Mouse (Mus musculus) intestine, embryonic 15.5 days (tissue): ENCODE measurements around the gene Tdpoz4. TPM values are rescaled to one million over a fixed set of nuclear protein-coding genes. Genes with fewer than 3 reads are reported as not detected.
"Not testable (repeated sequence)": the region's sequence is repeated elsewhere in the genome, so short reads cannot be mapped to it uniquely, and the experiment has no call there.

Source experiments
- ATAC-seq: fragments of 200-750 bp; cut with Nextera tagmentation; 2 replicates; pipeline ENCODE4 v1.8.0; 2017; ENCODE audit warnings: moderate TSS enrichment, moderate library complexity
- H3K27ac ChIP-seq: fragments of 300-500 bp; sonication (generic); 2 replicates; pipeline ENCODE4 v1.5.1; 2015; ENCODE audit warnings: mild to moderate bottlenecking, inconsistent platforms
- H3K27me3 ChIP-seq: fragments of 300-500 bp; sonication (generic); replicated peaks from 2 replicates; pipeline ENCODE4 v1.6.1; 2015; ENCODE audit warnings: inconsistent platforms
- H3K36me3 ChIP-seq: fragments of 300-500 bp; sonication (generic); 2 replicates; pipeline ENCODE4 v1.6.1; 2015; ENCODE audit warnings: inconsistent platforms
- H3K4me1 ChIP-seq: fragments of 300-500 bp; sonication (generic); replicated peaks from 2 replicates; pipeline ENCODE4 v1.6.1; 2015; ENCODE audit warnings: inconsistent platforms
- H3K4me2 ChIP-seq: fragments of 300-500 bp; sonication (generic); replicated peaks from 2 replicates; pipeline ENCODE4 v1.6.1; 2015; ENCODE audit warnings: mild to moderate bottlenecking, inconsistent platforms
- H3K4me3 ChIP-seq: fragments of 300-500 bp; sonication (generic); replicated peaks from 2 replicates; pipeline ENCODE4 v1.5.1; 2015; ENCODE audit warnings: inconsistent platforms
- H3K9ac ChIP-seq: fragments of 300-500 bp; sonication (generic); 2 replicates; pipeline ENCODE4 v1.6.1; 2015; ENCODE audit warnings: inconsistent platforms
- H3K9me3 ChIP-seq: fragments of 300-500 bp; sonication (generic); 2 replicates; pipeline ENCODE4 v1.6.1; 2016; ENCODE audit warnings: inconsistent platforms
- whole genome bisulfite sequencing: fragments of 180-500 bp; shearing (Covaris S2); methylation state at CpG from one replicate; pipeline ENCODE4 v1.1.7; 2015; 5-methylcytosine and 5-hydroxymethylcytosine counted together
- polyA plus RNA-seq: library from polyadenylated mRNA; unstranded; fragments of >200 nt; fragmentation: Nextera tagmentation; extraction: Ambion mirVana; gene quantifications from 2 replicates; pipeline ENCODE4 v1.2.1, GENCODE M21; 2015

Gene Tdpoz4
- polyA plus RNA-seq, result not detected in 2 replicates

DNA sequence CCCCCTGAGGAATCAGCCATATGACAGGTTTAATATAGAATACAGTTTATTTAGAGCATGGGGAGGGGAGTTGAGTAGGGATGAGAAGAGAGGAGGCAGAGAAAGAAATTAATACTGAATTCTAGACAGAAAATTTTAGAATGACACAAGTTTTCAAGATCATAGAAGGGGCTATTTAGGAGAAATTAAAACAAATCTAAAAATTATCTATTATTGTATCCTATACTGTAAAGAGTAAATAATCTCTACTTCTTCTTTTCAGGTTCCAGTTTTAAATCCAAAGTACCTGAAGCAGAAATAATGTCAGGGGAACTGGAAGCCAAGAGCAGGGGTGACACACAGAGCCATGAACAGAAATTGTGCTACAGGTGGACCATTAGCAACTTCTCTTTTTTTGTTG is at the start of gene Tdpoz4:
Gene Tdpoz4, plus strand, starts transcription at position 301 of the 400 bp plus-strand sequence.
- ATAC-seq, H3K4me1 ChIP-seq, H3K9ac ChIP-seq, H3K4me3 ChIP-seq, H3K27ac ChIP-seq, H3K27me3 ChIP-seq, H3K4me2 ChIP-seq, H3K36me3 ChIP-seq, H3K9me3 ChIP-seq: not testable (repeated sequence)

GRCm38 (mm10) chr3:93754022-93754421 is 42.2 kb upstream of the Tdpoz4 start:
- not testable (repeated sequence) for ATAC-seq, H3K9me3 ChIP-seq, H3K4me3 ChIP-seq, H3K27ac ChIP-seq, H3K4me1 ChIP-seq, H3K4me2 ChIP-seq, H3K27me3 ChIP-seq, H3K9ac ChIP-seq, H3K36me3 ChIP-seq
- WGBS, result 90% methylated on average over 18 of the region's 18 CpGs

GRCm38 (mm10) chr3:93772700-93773099 is 23.5 kb upstream of the Tdpoz4 start, which contains the start of gene Gm5773:
TSS of gene Gm5773 (plus strand) at chr3:93773000.
- not testable (repeated sequence) for ATAC-seq, H3K9ac ChIP-seq, H3K4me2 ChIP-seq, H3K27me3 ChIP-seq, H3K27ac ChIP-seq, H3K36me3 ChIP-seq, H3K4me1 ChIP-seq, H3K4me3 ChIP-seq, H3K9me3 ChIP-seq
- WGBS, result 74% methylated on average over 1 of the region's 1 CpGs

DNA sequence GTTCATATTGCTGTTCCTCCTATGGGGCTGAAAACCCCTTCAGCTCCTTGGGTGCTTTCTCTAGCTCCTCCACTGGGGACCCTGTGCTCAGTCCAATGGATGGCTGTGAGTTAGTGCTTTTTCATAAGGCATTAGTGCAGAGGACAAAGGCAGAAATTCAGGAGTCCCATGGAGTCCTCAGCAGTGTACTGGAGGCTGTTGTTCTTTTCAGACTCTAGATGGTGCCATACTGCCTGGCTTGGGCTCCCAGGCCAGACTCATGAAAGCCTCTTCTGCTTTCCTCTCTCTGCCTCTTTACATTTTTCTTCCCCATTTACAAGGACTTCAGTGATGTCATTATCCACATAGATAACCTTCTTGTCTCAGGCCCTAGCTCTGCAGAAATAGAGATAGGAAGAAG is 17.1 kb downstream of the Tdpoz4 start:
- not testable (repeated sequence) for ATAC-seq, H3K9ac ChIP-seq, H3K4me3 ChIP-seq, H3K4me1 ChIP-seq, H3K27me3 ChIP-seq, H3K9me3 ChIP-seq, H3K4me2 ChIP-seq, H3K36me3 ChIP-seq, H3K27ac ChIP-seq

DNA sequence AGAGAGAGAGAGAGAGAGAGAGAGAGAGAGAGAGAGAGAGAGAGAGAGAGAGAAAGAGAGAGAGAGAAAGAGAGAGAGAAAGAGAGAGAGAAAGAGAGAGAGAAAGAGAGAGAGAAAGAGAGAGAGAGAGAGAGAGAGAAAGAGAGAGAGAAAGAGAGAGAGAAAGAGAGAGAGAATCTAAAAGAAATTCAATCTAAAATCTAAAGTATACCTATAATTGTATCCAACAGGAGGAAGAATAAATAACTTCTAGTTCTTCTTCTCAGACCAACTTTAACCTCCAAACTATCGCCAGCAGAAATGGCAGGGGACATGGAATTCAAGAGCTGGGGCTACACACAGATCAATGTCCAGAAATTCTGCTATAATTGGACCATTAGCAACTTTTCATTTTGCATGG is 29.5 kb downstream of the Tdpoz4 start, which contains the start of gene Tdpoz3:
Gene Tdpoz3, plus strand, starts transcription at position 301 of the 400 bp plus-strand sequence.
- ATAC-seq, H3K4me1 ChIP-seq, H3K36me3 ChIP-seq, H3K4me2 ChIP-seq, H3K4me3 ChIP-seq, H3K9me3 ChIP-seq, H3K27me3 ChIP-seq, H3K9ac ChIP-seq, H3K27ac ChIP-seq: not testable (repeated sequence)
- WGBS, result 72% methylated on average over 1 of the region's 1 CpGs

Other genes starting within 250 kb of the Tdpoz4 start
- 640 and 689 TPM in 2 replicates for gene S100a10, start 241.3 kb upstream of the Tdpoz4 start, polyA plus RNA-seq
- gene Tdpoz2, start 143.7 kb upstream of the Tdpoz4 start, polyA plus RNA-seq, result not detected in 2 replicates
- not detected in 2 replicates for gene Tdpoz1, start 120.1 kb upstream of the Tdpoz4 start, polyA plus RNA-seq
- not detected in 2 replicates for gene Gm37596, start 103.3 kb upstream of the Tdpoz4 start, polyA plus RNA-seq
- not detected in 2 replicates for gene Gm5773, start 23.4 kb upstream of the Tdpoz4 start, polyA plus RNA-seq
- gene Tdpoz3, start 29.6 kb downstream of the Tdpoz4 start, polyA plus RNA-seq, result not detected in 2 replicates
- gene Gm9117, start 147.1 kb downstream of the Tdpoz4 start, polyA plus RNA-seq, result 0.20 and 0.37 TPM in 2 replicates
- gene Tdpoz5, start 164.9 kb downstream of the Tdpoz4 start, polyA plus RNA-seq, result not detected in 2 replicates